Mouse (Mus musculus): ENCODE results near the gene Taf1b.

Taf1b gene

GRCm38 (mm10) chr12:24600074-24600473 lies 101.9 kb downstream of the Taf1b start:
- in situ Hi-C loops (cut with MboI, MseI) = loop anchor here in 1 of 2 experiments (5.0 kb wide), 1 partner anchor 33 kb away; no protein-coding TSS in a partner anchor

- in situ Hi-C loops (cut with MboI, MseI) = loop anchor here in 1 of 2 experiments (5.0 kb wide), 1 partner anchor 34 kb away; no protein-coding TSS in a partner anchor
Measured at GRCm38 (mm10) chr12:24600806-24601205, 102.6 kb downstream of the Taf1b start.

GRCm38 (mm10) chr12:24603266-24603665 lies 105.1 kb downstream of the Taf1b start:
- in situ Hi-C loops (cut with MboI, MseI) = loop anchor here in 1 of 2 experiments (5.0 kb wide), 1 partner anchor 36 kb away; no protein-coding TSS in a partner anchor

GRCm38 (mm10) chr12:24606166-24606565 lies 108.0 kb downstream of the Taf1b start:
- in situ Hi-C loops (cut with MboI, MseI) = loop anchor here (5.0 kb wide), 3 partner anchors 91 to 149 kb away; no protein-coding TSS in a partner anchor
